Mouse (Mus musculus) forebrain, embryonic 13.5 days (tissue): ENCODE measurements around the gene Hapln2. TPM values are rescaled to one million over a fixed set of nuclear protein-coding genes. Genes with fewer than 3 reads are reported as not detected.

ENCODE experiments used
- ATAC-seq: fragments of 200-750 bp; cut with Nextera tagmentation; 2 replicates; pipeline ENCODE4 v1.8.0; 2017
- H3K27ac ChIP-seq: fragments of 300-500 bp; sonication (generic); 2 replicates; pipeline ENCODE4 v1.5.1; 2015; ENCODE audit warnings: inconsistent platforms, mild to moderate bottlenecking, moderate library complexity
- H3K27me3 ChIP-seq: fragments of 300-500 bp; sonication (generic); 2 replicates; pipeline ENCODE4 v1.6.1; 2015; ENCODE audit warnings: mild to moderate bottlenecking, inconsistent platforms
- H3K36me3 ChIP-seq: fragments of 300-500 bp; sonication (generic); 2 replicates; pipeline ENCODE4 v1.6.1; 2015; ENCODE audit warnings: mild to moderate bottlenecking, inconsistent platforms; ENCODE audit not compliant: poor library complexity, severe bottlenecking
- H3K4me1 ChIP-seq: fragments of 300-500 bp; sonication (generic); 2 replicates; pipeline ENCODE4 v1.6.1; 2015; ENCODE audit warnings: inconsistent platforms
- H3K4me2 ChIP-seq: fragments of 300-500 bp; sonication (generic); 2 replicates; pipeline ENCODE4 v1.6.1; 2015; ENCODE audit warnings: inconsistent platforms, mild to moderate bottlenecking, moderate library complexity
- H3K4me3 ChIP-seq: fragments of 300-500 bp; sonication (generic); 2 replicates; pipeline ENCODE4 v1.5.1; 2015; ENCODE audit warnings: mild to moderate bottlenecking, inconsistent platforms
- H3K9ac ChIP-seq: fragments of 300-500 bp; sonication (generic); 2 replicates; pipeline ENCODE4 v1.6.1; 2015; ENCODE audit warnings: mild to moderate bottlenecking, inconsistent platforms
- H3K9me3 ChIP-seq: fragments of 300-500 bp; sonication (generic); replicated peaks from 2 replicates; pipeline ENCODE4 v1.6.1; 2016; ENCODE audit warnings: inconsistent platforms
- WGBS: fragments of 180-500 bp; shearing (Covaris S2); methylation state at CpG from one replicate; pipeline ENCODE4 v1.1.7; 2015; 5-methylcytosine and 5-hydroxymethylcytosine counted together
- polyA plus RNA-seq: library from polyadenylated mRNA; unstranded; fragments of >200 nt; fragmentation: Nextera tagmentation; extraction: Ambion mirVana; gene quantifications from 2 replicates; pipeline ENCODE4 v1.2.1, GENCODE M21; 2015

Gene Hapln2
- polyA plus RNA-seq, 1 experiment from 2014 or later: 0.36 TPM

DNA sequence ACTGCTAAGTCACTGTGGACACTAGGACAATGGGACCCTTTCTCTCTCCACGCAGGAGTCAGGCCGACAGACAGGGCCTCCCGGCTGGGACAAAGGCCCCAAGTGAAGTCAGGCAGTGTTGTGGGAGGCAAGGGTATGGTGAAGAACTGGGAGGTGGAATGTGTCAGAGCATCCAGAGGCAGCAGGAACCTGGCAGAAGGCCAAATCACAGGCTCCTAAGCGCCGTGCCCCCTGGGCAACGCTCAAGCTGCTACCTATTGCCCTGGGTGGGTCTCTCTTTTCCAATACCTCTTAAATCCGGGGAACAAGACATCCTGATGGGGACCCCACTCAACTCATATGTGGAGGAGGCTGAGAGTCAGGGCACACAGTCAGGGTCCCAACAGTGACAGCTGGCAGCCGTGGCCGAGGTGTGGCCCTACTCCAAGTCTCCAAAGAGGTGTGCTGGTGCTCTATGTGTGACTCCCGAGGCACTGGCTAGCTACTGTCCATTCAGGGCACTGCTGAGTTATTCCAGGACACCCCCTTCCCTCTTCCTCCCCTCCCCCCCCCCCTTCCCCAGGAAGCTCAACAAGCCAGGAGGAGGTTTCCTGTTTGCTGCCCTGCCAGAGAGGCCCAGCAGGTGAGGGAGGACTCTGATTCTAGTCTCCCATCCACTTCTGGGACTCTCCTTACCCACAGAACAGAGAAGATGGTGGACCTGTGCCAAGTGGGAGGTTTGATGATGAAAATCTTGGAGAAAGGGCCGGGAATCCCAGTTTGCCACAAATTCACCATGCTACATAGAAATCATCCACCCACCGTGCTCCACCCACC, 41.7 kb downstream of the Hapln2 start:
- WGBS: 27% methylated on average over 12 of the region's 12 CpGs
- H3K9ac ChIP-seq: no peak overlapping the region
- H3K4me2 ChIP-seq: peak overlapping the region; percentile 2; the same call in 1 of the 2 replicates
- ATAC-seq: no peak
- 0 out of 2 replicates have a peak, but pooled peaks cover 8% of the 10 kb centered on the region for H3K36me3 ChIP-seq
- no peaks in the 10 kb centered on the region for H3K9me3 ChIP-seq
- H3K4me1 ChIP-seq: peaks cover 78% of the 10 kb centered on the region
- peak overlapping the region; percentile 40 for H3K27ac ChIP-seq
- H3K4me3 ChIP-seq: no peak overlapping the region
- peaks cover 20% of the 10 kb centered on the region; the same call in 1 of the 2 replicates for H3K27me3 ChIP-seq

DNA sequence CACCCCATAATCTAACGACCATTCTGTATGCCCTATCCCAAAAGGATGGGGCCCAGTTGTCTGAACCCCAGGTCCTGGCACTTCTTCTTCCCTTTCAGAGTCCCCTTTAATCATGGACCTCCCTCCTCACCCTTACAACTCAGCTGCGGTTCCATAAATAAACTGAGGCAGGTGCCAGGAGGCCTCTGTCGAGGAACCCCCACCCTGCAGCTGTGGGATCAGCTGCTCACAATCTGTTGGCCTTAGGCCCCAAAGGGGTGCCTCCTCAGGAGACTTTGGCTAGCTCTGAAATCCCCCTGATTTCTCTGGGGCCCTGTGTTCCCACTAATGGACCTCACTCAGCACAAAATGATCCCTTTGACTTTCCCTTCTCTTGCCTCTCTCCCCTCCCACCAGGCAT, 43.3 kb downstream of the Hapln2 start:
- Histone ChIP-seq H3K9ac (no peak overlapping the region), H3K27ac (no peak overlapping the region)

DNA sequence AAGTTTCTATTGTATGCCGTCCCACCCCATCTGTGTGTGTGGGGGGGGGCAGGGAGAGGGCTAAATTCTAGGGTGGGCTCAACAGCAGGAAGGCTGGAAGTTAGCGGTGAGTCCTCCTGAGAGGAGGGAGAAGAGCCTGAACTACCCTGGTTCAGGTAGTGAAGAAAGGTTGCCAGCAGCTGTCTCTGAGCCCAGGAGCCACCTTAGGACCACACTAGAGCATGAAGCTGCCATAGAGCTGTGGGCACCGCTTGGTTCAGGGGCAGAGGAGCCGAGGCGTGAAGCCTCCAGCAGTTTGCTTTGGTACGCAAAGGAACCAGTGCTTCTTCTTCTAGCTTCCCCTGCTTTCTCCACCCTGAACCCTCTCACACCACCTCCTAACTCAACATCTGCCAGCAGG, 43.8 kb downstream of the Hapln2 start:
- no peaks in the 10 kb centered on the region for H3K9me3 ChIP-seq
- peaks cover 2% of the 10 kb centered on the region; the same call in 1 of the 2 replicates for H3K27me3 ChIP-seq
- H3K36me3 ChIP-seq: peaks cover 27% of the 10 kb centered on the region; the same call in 1 of the 2 replicates
- peaks cover 91% of the 10 kb centered on the region for H3K4me1 ChIP-seq
- peak overlapping the region; percentile 49 for H3K4me2 ChIP-seq
- H3K27ac ChIP-seq: peak overlapping the region; percentile 78
- H3K4me3 ChIP-seq: no peak overlapping the region
- 52% methylated on average over 6 of the region's 6 CpGs for WGBS
- ATAC-seq: no peak
- H3K9ac ChIP-seq: 0 out of 2 replicates have a peak overlapping the region, but pooled peaks have one; percentile 52

More for the DNA sequence above, 43.3 kb downstream of the Hapln2 start:
- no peak for ATAC-seq
- Histone ChIP-seq H3K9me3 (no peaks in the 10 kb centered on the region), H3K27me3 (peaks cover 7% of the 10 kb centered on the region; the same call in 1 of the 2 replicates), H3K36me3 (peaks cover 22% of the 10 kb centered on the region; the same call in 1 of the 2 replicates), H3K4me2 (no peak overlapping the region), H3K4me1 (peaks cover 92% of the 10 kb centered on the region), H3K4me3 (no peak overlapping the region)
- WGBS: 53% methylated on average over 3 of the region's 3 CpGs

DNA sequence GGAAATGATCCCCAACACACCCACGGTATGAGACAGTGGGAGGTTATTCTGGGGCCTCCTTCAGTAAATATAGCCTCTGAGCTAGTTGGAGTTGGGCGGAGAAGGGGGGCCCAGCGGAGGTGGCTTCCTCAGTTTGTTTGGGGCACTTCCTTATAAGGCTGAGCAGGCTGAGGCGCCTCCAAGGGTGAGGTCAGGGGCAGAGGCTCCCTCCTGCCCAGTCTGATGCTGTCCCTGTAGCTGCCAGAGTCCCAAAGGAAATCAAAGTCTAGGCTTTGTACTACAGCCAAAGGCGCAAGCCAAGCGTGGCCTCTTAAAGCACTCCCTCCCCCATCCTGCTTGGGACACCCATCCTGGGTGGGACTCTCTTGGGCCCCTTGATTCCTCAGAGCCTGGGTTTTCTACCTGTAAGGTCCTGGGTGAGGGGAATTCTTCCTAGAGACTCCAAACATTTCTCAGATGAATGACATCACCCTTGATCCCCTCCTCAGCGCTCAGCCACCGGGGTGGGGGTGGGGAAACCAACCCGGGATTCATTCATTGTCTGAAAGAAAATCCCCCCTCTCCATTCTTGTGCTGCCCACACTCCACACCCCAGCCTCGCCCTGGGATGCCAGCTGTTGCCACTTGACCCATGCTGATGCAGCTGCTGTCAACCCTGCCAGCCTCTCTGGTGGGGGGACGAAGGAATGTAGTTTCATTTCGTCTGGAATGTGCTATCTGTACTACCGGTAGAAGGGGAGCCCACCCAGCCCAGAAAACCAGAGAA, 44.4 kb downstream of the Hapln2 start:
- Histone ChIP-seq H3K4me3 (no peak overlapping the region), H3K27ac (peak overlapping the region; percentile 78), H3K9ac (peak overlapping the region; percentile 52), H3K4me1 (peaks cover 85% of the 10 kb centered on the region), H3K36me3 (peaks cover 33% of the 10 kb centered on the region; the same call in 1 of the 2 replicates), H3K27me3 (no peaks in the 10 kb centered on the region), H3K9me3 (no peaks in the 10 kb centered on the region), H3K4me2 (peak overlapping the region; percentile 49)
- no peak for ATAC-seq
- 3% methylated on average over 13 of the region's 13 CpGs for WGBS

DNA sequence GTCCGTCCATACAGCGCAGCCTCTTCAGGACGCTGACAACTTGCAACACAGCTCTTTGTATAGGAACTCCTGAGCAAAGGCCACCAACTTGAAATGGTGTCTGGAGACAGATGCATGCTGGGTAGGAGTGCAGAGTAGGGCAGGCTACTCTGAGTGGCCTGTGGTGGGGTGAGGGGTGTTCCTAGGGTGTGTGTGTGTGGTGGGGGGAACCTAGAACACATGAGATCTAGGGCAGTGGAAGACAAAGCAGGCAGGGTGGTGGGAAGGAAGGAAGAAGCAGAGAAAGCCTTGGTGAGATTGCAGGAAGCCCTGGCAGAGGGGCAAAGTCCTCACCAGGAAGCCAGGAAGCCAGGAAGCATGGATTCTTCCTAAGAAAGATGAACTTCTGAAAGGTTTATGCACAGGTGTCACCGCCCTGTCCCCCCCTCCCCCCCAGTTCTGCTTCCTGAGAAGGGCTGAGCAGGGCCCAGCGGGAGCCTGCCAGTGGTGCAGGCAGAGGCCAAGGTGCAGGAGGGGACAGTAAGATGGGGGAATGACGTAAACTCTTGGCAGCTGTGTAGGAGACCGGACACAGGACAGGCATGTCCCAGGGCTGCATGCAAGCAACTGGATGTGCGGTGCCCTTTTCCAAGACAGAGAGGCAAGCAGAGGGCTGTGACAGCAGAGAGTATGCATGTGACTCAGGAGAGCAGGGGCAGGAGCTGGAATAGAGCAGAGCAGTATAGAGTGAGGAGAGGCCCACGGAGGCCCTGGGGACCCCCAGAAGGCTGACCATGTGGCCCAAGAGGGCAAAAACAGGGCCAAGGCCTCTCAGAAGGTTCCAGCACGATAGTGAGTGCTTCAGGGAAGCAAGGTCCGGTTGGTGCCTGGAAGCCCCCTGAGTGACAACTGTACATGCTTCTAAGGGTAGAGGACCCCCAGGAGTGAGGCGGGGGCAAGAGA, 45.2 kb downstream of the Hapln2 start:
- Histone ChIP-seq H3K4me2 (peak overlapping the region; percentile 49), H3K27me3 (no peaks in the 10 kb centered on the region), H3K9me3 (no peaks in the 10 kb centered on the region), H3K27ac (peak overlapping the region; percentile 78), H3K36me3 (peaks cover 42% of the 10 kb centered on the region), H3K4me3 (no peak overlapping the region), H3K9ac (peak overlapping the region; percentile 52), H3K4me1 (peaks cover 76% of the 10 kb centered on the region)
- ATAC-seq: no peak
- WGBS: 32% methylated on average over 12 of the region's 12 CpGs

DNA sequence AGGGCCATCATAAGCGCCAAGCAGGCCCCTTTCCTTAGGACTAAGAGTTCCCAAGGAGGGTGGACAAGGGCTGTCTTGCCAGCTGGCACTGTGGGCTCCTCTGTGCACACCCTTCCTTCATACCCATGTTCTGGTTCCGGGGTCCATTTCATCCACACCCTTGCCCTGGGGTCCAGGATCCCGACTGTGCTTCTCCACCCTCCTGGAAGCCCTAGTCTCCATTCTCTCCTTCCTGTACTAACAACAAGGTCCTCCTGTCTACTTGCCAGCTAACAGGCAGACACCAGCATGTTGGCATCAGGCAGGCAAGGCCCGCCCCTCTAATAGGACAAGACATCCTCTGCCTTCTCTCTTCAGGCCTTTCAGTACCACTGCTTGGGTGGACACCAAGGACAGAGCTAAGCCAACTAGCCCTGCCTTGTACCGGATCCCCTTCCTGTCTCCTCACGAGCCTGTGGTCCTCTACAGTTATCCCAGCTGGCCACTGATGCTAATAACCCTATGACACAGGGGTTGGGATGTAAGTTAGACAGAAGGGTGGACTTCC, 46.1 kb downstream of the Hapln2 start:
- peaks cover 50% of the 10 kb centered on the region for H3K36me3 ChIP-seq
- H3K9ac ChIP-seq: peak overlapping the region; percentile 30; the same call in 1 of the 2 replicates
- no peak overlapping the region for H3K4me3 ChIP-seq
- 80% methylated on average over 6 of the region's 6 CpGs for WGBS
- no peak for ATAC-seq
- no peaks in the 10 kb centered on the region for H3K27me3 ChIP-seq
- peaks cover 69% of the 10 kb centered on the region for H3K4me1 ChIP-seq
- peak overlapping the region; percentile 78 for H3K27ac ChIP-seq
- H3K9me3 ChIP-seq: no peaks in the 10 kb centered on the region
- no peak overlapping the region for H3K4me2 ChIP-seq

DNA sequence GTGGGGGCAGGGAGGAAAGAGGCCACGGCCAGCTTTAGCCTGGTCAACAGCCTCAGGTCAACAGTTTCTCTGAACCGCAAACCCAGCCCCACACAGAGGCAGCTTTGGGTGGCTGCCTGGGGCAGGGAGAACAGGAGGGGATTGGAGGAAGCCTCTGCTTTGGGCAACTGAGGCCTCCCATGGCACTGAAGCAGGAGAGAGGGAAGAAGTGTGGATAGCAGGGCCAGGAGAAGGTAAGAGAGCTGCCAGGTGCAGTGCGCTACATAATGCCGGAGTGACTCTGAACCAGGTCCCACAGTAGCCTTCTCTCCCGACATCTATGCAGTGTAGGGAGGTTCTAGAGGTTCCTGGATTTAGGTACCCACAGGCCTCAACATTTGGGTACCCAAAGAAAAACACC, 46.7 kb downstream of the Hapln2 start:
- 66% methylated on average over 5 of the region's 5 CpGs for WGBS
- H3K27me3 ChIP-seq: no peaks in the 10 kb centered on the region
- no peak overlapping the region for H3K4me2 ChIP-seq
- H3K9ac ChIP-seq: no peak overlapping the region
- peaks cover 63% of the 10 kb centered on the region for H3K4me1 ChIP-seq
- H3K27ac ChIP-seq: peak overlapping the region; percentile 78
- H3K4me3 ChIP-seq: no peak overlapping the region
- no peaks in the 10 kb centered on the region for H3K9me3 ChIP-seq
- peaks cover 55% of the 10 kb centered on the region for H3K36me3 ChIP-seq
- no peak for ATAC-seq

DNA sequence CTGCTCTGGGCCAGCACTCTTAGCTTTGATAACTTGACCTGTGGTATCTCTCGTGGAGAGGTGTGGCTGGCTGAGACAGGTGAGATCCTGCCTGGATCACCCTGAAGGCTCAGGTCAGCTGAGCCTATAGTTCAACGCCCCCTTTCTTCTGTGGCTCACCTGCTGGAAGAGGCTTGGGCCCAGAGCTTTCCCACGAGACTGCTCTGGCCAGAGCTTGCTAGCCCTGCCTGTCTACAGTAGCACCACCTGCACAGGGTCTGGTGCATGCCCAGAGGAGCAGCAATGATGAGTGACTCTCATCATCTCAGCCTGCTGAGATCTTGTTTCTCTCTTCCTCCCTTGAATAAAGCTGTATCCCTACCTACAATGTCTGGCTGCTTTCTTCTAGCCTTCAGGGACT, 47.3 kb downstream of the Hapln2 start:
- no peak for ATAC-seq
- H3K9me3 ChIP-seq: no peaks in the 10 kb centered on the region
- peaks cover 62% of the 10 kb centered on the region for H3K36me3 ChIP-seq
- peak overlapping the region; percentile 78 for H3K27ac ChIP-seq
- no peak overlapping the region for H3K4me2 ChIP-seq
- H3K4me3 ChIP-seq: no peak overlapping the region
- H3K9ac ChIP-seq: no peak overlapping the region
- no peaks in the 10 kb centered on the region for H3K27me3 ChIP-seq
- H3K4me1 ChIP-seq: peaks cover 62% of the 10 kb centered on the region
- 64% methylated on average over 3 of the region's 3 CpGs for WGBS

DNA sequence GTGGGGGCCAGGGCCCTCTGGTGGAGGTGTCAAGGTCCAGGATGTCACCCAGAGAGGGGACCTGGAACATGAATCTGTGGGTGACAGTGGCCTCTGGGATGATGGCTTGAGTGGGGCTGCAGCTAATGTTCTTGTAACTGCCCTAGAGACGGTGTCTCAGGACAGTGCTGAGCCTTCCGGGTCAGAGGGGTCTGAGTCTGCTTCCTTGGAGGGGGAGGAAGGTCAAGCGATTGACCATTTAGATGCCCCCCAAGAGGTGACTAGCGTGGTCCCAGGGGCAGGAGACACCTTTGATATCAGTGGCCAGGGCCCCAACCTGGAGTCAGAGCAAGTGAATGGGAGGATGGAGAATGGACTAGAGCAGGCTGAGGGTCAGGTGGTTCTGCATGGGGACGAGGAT, 47.9 kb downstream of the Hapln2 start:
- H3K27ac ChIP-seq: 0 out of 2 replicates have a peak overlapping the region, but pooled peaks have one; percentile 14
- no peaks in the 10 kb centered on the region for H3K27me3 ChIP-seq
- no peak for ATAC-seq
- no peak overlapping the region for H3K9ac ChIP-seq
- no peak overlapping the region for H3K4me2 ChIP-seq
- peaks cover 62% of the 10 kb centered on the region for H3K4me1 ChIP-seq
- peaks cover 62% of the 10 kb centered on the region for H3K36me3 ChIP-seq
- H3K9me3 ChIP-seq: no peaks in the 10 kb centered on the region
- 86% methylated on average over 5 of the region's 5 CpGs for WGBS
- H3K4me3 ChIP-seq: no peak overlapping the region

DNA sequence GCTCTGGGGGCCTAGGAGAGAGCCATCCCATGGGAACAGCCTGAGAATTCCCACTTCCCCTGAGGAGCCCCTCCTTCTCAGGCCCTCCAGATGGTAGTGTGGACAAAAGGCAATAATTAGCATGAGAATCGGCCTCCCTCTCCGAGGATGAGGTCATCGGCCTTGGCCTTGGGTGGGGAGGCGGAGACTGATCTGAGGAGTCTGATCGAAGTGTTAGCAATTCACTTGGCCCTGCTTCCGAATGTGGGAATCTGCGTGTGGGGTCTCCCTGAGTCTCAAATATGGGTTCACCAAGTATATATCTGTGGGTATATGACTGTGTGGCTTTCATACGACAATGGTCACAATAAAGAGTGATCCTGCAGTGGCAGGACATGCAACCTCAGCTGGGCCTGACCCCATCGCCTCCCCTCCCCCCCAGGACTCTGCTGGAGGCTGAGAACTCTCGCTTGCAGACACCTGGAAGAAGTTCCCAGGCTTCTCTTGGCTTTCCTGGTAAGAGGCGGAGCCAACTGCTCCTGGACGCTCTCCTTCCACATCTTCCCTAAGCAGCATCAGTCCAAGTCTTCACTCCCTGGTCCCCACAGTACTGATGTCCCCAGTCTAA, 52.9 kb downstream of the Hapln2 start:
- WGBS: 2% methylated on average over 12 of the region's 12 CpGs
- H3K36me3 ChIP-seq: peaks cover 43% of the 10 kb centered on the region
- no peaks in the 10 kb centered on the region for H3K9me3 ChIP-seq
- peaks cover 58% of the 10 kb centered on the region for H3K4me1 ChIP-seq
- peak overlapping the region; percentile 82 for H3K4me3 ChIP-seq
- peak; percentile 76 for ATAC-seq
- H3K4me2 ChIP-seq: peak overlapping the region; percentile 96
- H3K27me3 ChIP-seq: no peaks in the 10 kb centered on the region
- H3K9ac ChIP-seq: peak overlapping the region; percentile 94
- H3K27ac ChIP-seq: peak overlapping the region; percentile 98
